Mouse (Mus musculus) CD4-positive, CD25-positive, alpha-beta regulatory T cell, adult 4 months (primary cell): ENCODE measurements at regions not wholly inside any gene's neighbourhood (a gene's known extent, or its start where the extent isn't known, plus 50 kb on each side); places are given as distances from the start of the nearest gene placed in this dataset.

ENCODE experiments used
- ATAC-seq: one replicate; pipeline ENCODE4 v1.8.0; 2017

DNA sequence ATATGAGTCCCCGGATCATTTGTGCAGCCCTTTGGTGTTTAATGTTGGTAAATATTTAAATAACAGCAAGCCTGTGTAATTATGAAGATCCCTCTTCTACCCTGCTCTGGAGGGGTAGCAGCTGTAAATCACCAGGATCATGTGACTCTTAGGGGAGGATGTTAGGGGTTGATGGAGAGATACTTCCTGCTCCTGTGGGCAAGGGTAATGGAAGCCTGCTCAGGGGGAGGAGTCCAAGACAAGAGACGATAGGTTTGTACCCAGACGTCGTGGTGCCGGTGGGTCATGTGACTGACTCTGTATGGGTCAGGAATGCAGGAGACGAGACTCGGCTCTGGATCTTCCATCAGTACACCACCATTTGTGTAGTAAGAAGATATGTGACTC is 166.7 kb downstream of the Cdh26 start:
- no peak for ATAC-seq

DNA sequence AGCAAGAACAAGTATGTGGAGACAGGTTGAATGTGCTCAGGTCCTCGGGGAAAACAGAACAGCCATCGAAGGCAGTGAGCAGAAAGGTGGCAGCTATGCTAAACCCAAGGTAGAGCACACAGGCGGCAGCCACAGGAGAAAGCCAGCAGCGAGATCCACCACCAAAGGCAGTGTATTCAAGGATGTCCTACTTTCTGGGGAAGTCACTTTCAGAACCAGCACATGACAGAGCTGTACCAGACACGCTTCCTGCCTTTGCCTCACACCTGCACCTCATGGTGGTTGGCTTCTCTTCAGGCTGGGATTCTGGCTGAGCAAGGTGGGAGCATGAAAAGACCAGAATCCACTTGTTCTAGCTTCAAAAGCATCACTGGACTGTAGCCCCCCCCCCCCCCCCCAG is 168.0 kb downstream of the Cdh26 start:
- ATAC-seq: no peak

DNA sequence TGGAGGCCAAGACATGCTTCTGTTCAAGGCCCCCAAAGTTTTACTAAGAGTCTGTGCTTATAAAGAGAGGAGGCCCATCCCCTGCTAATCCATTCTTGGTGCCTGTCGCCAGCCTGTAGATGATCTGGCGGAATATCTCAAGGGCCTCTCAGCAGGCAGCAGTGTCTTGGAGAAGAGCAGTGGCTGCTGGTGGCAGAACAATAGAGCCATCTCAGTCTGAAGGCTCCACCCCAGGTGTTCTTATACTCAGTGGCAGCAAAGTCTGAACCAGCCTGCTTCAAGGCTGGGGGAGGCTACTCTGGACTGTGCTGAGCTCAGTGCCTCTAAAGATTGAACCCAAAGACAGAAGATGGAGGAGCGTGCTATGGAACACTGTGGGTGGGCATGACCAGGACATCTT is 168.5 kb downstream of the Cdh26 start:
- ATAC-seq: no peak

DNA sequence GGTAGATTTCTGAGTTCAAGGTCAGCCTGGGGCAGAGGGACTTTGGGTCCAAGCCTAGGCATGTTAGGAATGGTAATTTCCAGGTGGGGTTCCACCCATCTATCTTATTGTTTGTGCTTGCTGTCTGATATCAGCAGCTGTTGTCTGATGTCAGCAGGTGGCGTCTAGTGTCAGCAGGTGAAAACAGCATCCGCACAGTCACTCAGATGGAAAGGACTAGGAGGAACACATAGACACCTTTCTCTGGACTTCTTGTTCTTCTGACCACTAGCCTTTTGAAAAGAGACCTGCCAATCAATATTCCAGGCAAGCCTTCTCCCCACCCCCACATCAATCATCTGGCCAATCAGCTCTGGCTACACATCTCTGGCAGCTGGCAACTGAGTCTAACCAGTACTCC is 173.1 kb downstream of the Cdh26 start:
- no peak for ATAC-seq

DNA sequence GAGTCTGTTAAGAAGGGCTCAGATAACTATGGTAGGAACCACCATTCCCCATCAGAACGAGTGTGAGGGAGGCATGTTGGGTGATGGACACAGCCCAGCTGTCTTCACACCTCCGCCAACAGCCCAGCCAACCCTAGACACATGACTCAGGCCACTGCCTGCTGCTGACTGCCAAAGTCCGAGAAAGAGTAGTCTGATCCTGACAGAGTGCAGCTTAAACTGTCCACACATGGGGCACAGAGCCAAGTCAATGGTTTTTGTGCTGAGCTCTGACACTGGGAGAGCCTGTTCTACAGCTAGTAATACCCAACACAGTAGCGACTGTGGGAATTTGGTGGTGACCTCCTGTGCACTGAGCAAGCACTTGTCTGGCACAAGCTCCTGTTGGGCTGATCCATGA is 176.4 kb downstream of the Cdh26 start:
- ATAC-seq: no peak

DNA sequence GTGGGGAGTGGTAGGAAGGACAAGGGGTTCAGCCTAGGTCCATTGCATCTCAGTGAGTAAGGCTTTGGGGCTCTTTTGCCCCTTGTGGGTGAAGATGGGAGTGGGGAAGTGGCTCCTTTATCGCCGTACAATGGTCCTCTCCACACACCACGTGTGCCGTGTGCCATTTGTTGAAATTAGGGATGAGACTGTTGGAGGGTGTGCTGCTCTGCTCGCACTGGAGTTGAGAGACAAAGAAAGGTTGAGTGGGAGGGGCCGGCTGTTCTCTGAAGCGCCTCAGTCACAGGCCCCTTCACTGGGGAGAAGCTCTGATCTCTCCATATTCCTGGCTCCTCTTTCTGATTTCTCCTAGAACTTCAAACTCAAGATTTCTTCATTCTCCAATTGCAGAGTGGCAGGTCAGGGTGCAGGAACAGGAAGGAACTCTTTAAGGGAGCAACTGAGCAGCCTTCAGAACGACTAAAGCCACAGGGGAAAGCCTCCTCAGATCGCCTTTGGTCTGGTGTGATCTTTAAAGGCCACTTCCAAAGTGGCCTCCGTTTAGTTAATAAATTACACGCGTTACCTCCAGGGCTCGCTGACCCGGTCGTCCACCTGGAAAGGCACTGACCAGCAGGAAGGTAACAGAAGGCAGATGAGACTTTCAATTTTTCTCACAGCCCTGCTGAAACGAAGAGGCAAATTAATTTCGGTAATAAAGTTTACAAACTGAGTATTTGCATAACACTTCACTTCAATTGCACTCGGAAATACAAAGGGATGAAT is 180.1 kb downstream of the Cdh26 start:
- ATAC-seq: no peak

DNA sequence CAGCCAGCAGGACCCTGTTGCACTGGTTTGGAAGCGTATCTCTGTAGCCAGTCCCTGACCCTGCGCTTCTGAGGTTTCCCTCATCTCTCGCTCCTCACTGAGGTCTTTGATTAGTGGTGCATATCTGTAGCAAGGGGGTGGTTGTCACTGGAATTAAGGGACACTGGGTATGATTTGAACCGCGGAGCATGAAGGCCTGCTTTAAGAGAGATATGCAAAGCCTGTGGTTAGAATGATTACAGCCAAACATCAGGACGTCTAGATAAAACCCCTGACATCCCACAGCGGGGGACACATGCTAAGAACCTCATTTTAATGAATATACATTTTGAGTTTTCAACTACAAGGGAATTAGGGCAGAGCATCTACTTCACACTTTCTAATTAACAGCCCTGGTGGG is 184.4 kb downstream of the Cdh26 start:
- no peak for ATAC-seq

DNA sequence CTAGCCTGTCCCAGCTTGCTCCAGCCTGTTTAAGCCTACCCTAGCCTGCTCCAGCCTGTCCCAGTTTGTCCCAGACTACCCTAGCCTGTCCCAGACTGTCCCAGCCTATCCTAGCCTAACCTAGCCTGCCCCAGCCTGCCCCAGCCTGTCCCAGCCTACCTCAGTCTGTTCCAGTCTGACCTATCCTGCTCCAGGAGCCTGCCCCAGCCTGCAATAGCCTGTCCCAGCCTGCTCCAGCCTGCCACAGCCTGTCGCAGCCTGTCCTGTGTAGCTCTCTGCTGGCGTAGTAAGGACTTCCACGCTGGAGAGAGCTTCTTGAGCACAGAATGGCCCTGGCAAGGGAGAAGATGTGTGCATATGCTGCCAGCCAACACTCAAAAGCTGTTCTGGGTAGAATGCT is 192.5 kb downstream of the Cdh26 start:
- ATAC-seq: no peak

DNA sequence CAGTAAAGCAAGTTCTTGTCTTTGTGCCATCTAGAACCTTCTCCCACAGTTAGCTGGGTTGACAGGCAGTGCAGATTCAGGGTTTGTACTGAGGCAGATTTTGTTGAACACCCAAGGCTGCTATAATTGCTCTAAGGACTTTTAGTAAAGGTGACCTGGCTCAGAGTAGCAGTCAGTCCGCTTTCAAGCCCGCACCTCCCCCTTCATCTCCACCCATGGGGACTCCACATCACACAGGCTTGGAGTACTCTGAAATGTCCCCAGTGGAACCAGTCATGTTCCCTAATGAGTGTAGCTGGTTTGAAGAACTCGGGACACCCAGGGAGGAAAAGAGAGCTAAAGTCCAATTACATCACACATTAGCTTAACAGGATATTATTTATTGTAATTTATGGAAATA is 194.1 kb downstream of the Cdh26 start:
- ATAC-seq: no peak

DNA sequence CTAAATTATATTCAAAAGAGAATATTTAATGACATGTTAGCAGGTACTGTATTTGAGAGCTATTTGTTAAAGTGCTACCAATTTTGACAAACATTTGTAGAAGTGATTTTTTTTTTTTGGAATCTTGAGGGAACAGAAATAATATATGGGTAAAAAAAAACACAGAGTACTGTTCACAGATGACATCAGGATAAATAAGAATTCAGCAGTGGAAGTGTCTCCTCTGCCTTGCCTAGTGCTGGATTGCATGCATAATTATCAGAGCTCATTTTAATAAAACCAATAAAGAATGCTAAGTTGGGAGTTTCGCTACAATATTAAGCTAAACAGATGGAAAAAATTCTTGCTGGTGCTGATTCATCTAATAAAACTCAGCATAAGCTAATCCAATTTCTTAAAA is 194.6 kb downstream of the Cdh26 start:
- ATAC-seq: no peak

DNA sequence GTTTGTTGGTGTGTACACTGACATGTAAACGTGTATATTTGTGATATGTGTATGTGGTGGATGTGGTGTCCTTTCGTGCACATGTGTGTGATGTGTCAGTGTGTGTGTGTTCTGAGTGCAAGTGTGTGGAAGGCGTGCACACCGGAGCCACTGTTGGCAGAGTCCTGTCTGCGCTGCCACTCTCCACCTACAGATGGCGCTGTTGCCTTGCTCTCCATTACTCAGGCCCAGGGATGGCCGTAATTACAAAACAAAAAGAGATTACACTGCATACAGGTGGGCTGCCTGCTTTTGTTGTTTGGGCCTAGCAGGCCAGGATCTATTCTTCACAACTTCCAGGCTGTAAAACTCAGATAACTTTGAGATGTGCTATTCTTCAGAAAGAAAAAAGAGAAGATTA is 199.4 kb downstream of the Cdh26 start:
- no peak for ATAC-seq

DNA sequence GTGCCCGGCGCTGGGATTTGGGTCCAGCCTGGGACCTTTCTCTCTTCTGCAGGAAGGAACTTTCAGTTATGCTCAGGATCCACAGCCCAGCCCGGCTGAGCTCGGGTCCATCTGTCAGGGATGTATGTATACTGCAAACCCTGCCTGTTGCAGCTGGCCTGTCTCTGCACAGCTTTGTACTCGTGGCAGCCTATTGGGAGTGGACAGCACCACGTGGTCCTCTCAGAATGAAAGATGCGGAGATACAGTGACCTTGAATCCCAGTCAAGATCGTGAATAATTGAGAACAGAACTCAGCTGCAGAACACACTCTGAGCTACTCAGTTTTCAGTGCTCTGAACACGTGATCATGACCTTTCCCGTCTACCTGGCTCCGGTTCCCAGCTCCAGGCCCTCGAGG is 200.2 kb downstream of the Cdh26 start:
- ATAC-seq: no peak

DNA sequence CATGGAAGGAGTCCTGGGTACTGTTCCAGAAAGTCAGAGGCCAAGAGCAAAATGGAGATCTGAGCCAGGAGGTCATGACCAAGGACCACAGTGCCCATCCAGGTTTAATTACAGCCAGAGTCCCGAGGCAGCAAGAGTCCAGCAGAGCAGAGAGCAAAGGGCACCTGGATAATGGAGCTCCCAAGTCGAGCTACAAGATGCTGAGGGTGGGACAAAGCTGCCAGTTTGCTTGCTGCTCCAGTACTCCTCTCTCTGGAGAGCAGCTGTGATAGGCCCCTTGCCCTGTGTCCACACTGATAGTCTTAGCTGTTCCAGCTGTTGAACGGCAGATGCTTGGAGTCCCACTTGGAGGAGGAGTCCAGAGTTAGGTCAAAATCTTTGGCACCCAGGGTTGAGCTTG is 201.0 kb downstream of the Cdh26 start:
- no peak for ATAC-seq

DNA sequence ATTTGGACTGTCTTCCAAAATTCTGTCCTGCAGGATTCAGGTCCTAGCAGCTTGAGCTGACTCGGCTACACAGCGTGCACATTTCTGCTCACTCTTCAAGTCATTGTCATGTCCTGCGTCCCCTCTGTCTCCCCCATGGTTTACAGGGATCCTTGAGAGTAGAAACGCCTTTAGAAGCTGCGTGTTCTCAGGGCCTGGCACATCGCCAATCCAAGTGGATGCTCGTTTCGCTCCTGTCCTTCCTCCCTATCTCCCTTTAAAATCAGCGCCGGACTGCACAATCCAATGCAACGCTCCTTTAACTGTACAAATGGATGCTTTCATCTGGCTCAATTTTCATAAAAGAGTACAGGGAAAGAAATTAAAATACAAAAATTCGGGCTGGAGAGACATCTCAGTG is 201.6 kb downstream of the Cdh26 start:
- ATAC-seq: no peak

DNA sequence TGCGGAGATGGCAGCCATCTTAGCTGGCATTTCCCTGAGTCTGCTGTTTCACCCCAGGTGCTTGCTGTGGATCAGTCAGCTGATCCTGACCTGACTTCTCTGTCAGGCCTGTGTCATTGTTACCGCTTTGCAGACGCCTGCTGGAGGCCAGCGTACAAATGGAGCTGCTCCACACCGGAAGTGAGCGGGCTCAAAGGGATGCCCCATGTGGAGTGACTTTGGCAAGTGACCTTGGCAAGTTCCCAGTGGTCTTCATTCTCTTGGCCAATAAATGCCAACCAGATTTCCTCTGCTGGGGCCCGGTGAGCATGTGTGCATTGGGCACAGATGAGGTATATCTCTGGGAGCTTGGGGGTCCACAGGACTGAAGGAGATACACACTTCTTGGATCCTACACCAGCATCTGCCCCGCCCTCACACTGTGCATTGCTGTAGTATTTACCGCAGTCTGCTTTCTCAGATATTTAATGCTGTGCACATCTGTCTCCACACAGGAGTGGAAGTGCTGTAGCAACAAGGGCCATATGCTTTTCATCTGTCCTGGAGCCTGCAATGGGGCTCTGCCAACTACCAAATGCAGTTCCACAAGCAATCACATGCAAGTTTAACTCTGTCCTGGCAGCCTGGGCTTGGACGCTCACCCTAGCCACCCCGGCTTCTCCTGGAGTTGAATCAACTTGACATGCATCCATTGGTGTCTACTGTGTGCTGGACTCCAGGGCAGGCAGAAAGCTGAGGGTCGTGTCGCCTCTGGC is 202.7 kb downstream of the Cdh26 start:
- ATAC-seq: no peak

DNA sequence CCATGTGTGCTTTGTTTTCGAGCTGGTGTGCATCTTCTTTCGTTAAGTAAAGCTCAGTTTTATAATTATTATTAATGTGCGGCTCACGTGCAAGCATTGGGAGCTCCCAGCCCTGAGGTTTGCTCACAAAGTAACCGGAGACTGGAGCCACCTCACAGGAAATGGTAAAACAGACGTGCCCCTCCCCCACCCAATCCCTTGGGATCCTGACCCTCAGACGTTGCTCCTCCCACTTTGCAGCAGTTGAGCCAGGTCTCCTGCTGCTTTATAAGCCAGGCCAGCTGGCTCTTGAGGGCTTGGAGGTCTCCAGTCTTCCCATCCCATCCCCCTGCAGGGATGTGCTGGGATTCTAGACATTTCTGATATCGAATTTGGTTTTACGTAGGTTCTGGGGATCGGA is 203.8 kb downstream of the Cdh26 start:
- ATAC-seq: no peak

DNA sequence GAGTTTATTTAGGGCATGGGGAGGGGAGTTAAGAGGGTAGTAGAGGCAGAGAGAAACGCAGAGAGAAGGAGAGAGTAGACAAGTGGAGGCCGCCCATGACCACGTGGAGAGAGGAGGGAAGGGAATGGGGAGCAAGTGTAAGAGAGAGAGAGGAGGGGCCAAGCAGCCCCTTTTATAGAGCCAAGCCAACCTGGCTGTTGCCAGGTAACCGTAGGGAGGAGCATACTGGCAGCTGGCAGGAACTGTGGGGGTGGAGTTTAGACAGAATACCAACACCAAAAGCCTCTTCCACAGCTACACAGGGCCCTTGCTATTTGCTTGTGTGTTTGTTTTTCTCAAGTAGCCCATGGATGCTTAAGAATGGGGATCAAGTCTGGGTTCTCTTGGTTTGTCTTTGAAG is 205.4 kb downstream of the Cdh26 start:
- no peak for ATAC-seq

DNA sequence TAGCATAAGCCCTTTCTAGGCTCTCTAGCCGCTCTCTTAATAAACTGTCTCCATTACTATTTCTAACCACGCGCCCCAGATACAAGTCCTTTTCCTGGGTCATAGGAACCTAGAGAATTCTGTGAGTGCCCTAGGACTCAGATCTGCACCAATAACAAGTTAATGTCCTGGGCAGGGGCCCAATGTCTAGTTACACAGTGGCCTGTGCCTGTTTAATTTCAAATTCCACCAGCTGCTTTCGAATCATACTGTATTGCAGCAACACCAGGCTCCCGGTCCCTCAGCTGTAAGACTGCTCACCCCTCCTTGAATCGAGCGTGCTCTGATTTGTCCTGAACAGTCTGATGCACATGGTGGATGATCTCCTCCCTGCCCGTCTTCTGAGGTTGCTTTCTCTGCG is 206.6 kb downstream of the Cdh26 start:
- no peak for ATAC-seq

DNA sequence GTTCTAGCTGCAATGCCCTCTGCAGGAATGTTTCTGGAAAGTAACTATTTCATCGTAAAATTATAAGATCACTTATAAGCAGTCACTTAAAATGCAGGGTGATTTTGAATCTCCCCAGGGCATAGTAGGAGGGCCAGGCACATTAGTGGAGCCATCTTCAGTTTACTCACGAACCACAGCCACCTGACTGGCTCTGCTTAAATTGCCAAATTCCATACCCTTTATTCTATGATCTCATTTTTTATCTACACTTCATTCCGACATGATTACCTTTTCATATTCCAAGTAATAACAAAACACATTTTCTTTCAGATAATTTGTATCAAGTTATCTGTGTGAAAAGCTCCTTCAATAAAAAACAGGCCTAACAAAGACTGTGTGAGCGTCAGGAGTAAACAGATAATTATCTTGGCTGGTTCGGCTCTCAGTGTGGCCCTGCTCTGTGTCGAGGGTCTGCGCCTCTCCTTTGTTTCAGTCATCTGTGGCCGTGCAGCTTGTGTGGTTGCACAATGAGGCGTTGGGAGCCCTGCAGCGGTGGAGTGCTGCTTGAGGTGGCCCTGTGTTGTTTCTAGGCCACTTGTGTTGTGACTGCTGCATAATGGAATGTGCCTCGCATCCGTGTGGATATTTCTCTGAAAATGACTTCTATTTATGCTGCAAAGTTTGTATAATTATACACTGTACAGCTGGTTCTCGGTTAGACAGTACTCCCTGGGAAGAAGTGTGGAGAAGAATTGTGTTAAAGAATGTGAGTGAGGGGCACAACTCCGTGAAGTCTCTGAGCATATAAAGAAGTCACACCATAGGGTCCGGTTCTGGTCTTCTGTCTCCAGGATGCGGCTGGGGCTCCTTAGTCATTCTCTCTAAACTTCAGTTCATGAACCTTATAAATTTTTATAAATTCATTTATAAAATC is 212.1 kb downstream of the Cdh26 start:
- ATAC-seq: no peak

DNA sequence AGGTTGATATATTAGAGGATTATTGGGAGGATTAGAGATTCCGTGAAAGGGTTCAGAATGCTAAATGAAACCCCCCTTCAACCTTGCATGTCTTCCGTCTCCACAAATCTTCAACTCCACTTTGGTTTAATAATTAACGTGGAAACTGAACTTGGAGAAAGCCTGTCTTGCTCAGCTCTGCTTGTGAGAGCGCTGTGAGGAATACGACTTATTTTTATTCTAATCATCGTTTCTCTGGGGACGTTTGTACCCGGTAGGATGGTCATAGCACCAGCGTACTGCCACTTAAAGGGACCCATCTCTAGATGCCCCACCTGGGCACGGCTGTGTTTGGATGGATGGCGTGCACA is 212.7 kb downstream of the Cdh26 start:
- ATAC-seq: no peak

DNA sequence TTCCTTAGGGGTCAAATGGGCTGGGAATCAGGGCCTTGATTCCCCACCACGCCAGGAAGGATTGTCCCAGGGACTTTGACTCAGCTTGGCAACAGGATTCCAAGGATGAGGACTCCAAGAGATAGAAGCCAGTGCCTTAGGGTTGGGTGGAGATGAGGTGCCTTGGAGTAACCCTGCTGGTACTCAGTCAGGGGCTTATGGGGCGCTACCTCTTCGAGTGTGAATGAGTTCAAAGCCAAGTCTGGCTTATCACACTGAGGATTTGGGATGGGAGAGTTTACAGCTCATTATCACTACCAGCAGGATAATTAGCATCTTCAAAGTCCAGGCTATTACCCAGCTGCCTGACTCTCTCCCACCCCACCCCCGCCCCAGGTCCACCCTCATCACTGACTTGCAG is 213.5 kb downstream of the Cdh26 start:
- no peak for ATAC-seq

DNA sequence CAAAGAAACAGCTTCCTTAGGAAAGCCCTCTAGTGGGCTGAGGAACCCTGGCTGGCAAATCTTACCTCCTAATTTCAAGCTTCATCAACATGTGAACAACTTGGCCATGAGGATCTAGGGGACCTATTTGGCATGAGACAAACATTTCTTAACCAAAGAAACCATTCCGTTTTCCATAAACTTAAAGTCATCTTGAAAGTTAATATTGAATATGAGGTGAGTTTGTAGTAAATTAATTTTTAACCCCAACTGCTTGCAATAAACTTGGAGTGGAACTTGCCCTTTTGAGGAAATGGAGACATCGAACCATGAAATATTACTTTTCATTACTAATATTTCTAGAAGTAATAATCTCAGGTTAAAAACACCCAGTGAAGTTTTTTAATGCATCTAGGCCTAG is 229.7 kb downstream of the Cdh26 start:
- no peak for ATAC-seq

DNA sequence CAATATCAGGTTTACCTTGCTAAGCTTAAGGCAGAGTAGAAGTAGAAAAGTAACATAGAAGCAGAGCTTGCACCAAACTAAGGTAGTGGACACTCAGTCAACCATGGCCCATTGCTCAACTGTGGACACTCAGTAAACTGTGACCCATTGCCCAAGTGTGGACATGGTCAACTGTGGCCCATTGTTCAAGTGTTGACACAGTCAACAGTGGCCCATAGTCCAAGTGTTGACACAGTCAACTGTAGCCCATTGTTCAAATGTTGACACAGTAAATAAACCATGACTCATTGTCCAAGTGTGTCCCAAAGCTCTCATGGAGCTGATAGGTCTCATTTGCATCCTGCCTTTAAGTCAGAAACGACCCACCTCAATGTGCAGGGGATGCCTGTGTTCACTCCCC is 232.1 kb downstream of the Cdh26 start:
- ATAC-seq: no peak

DNA sequence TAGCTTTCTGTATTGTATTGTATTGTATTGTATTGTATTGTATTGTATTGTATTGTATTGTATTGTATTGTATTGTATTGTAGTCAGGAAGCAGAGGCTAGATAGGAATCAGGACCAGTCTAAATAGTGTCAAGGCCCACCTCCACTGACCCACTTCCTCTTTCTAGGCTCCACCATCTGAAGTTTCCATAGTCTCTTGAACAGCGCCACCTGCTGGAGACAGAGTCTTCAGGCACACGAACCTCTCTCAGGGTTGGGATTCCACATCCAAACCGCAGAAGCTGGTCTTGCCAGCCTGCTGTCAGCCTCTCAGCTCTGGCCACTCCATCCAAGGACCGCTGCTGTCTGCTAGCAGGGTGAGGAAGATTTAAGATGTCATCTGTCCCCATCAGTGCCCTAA is 234.6 kb downstream of the Cdh26 start:
- ATAC-seq: peak; percentile 32
